Mouse (Mus musculus): ENCODE data around the gene Fggy.

GRCm38 (mm10) chr4:95765359-95765758 is 208.1 kb downstream of the Fggy start:
- TF ChIP-seq CTCF (IDR thresholded peaks at IDR 0.05; ENCODE audit: control insufficient read depth, insufficient read depth, insufficient read length), result no peak
- TF ChIP-seq MYOG (IDR thresholded peaks at IDR 0.05; ENCODE audit: control insufficient read depth, extremely low read depth, insufficient read length), result no peak
- TF ChIP-seq USF1 (IDR thresholded peaks at IDR 0.05; ENCODE audit: low read depth), result no peak
- no peak for TF ChIP-seq MAX (IDR thresholded peaks at IDR 0.05)
- TF ChIP-seq FOSL1 (IDR thresholded peaks at IDR 0.05; ENCODE audit: insufficient read depth, low read length, poor library complexity, severe bottlenecking), result no peak
